Mouse (Mus musculus) forebrain, embryonic 14.5 days (tissue): ENCODE measurements around the gene Ciao1. TPM values are rescaled to one million over a fixed set of nuclear protein-coding genes. Genes with fewer than 3 reads are reported as not detected.
"Not testable (repeated sequence)": the region's sequence is repeated elsewhere in the genome, so short reads cannot be mapped to it uniquely, and the experiment has no call there.

Source experiments
- ATAC-seq: fragments of 200-750 bp; cut with Nextera tagmentation; 2 replicates; pipeline ENCODE4 v1.8.0; 2017; ENCODE audit warnings: mild to moderate bottlenecking, moderate library complexity
- DNase-seq: peaks from one replicate; pipeline ENCODE4 v3.0.0-alpha.2; 2015; ENCODE audit warnings: low spot score
- H3K27ac ChIP-seq: fragments of 300-500 bp; sonication (generic); 2 replicates; pipeline ENCODE4 v1.5.1; 2014; ENCODE audit warnings: low read depth, mild to moderate bottlenecking, control low read depth, low read length, moderate library complexity
- H3K27me3 ChIP-seq: fragments of 300-500 bp; sonication (generic); replicated peaks from 2 replicates; pipeline ENCODE4 v1.6.1; 2014; ENCODE audit warnings: low read length, control low read depth, mixed read lengths; ENCODE audit not compliant: control insufficient read depth, insufficient read depth
- H3K36me3 ChIP-seq: fragments of 300-500 bp; sonication (generic); 2 replicates; pipeline ENCODE4 v1.6.1; 2014; ENCODE audit warnings: low read length, control low read depth; ENCODE audit not compliant: control insufficient read depth, insufficient read depth
- H3K4me1 ChIP-seq: fragments of 300-500 bp; sonication (generic); 2 replicates; pipeline ENCODE4 v1.6.1; 2014; ENCODE audit warnings: antibody characterized with exemption, low read length, control low read depth; ENCODE audit not compliant: control insufficient read depth, insufficient read depth
- H3K4me2 ChIP-seq: fragments of 300-500 bp; sonication (generic); 2 replicates; pipeline ENCODE4 v1.6.1; 2014; ENCODE audit warnings: mild to moderate bottlenecking, control low read depth, low read length
- H3K4me3 ChIP-seq: fragments of 300-500 bp; sonication (generic); 2 replicates; pipeline ENCODE4 v1.5.1; 2014; ENCODE audit warnings: low read depth, low read length, control low read depth
- H3K9ac ChIP-seq: fragments of 300-500 bp; sonication (generic); 2 replicates; pipeline ENCODE4 v1.6.1; 2014; ENCODE audit warnings: mild to moderate bottlenecking, low read length, control low read depth, moderate library complexity
- H3K9me3 ChIP-seq: fragments of 300-500 bp; sonication (generic); replicated peaks from 2 replicates; pipeline ENCODE4 v1.6.1; 2016; ENCODE audit warnings: low read length, control low read depth, mixed read lengths; ENCODE audit not compliant: control insufficient read depth
- WGBS: fragments of 180-500 bp; shearing (Covaris S2); extraction: QIAGEN DNeasy Blood & Tissue Kit; methylation state at CpG from one replicate; pipeline ENCODE4 v1.1.7; 2014; 5-methylcytosine and 5-hydroxymethylcytosine counted together
- polyA plus RNA-seq: library from polyadenylated mRNA; unstranded; fragments of >200 nt; fragmentation: Nextera tagmentation; extraction: Ambion mirVana; gene quantifications from 2 replicates; pipeline ENCODE4 v1.2.1, GENCODE M21; 2014

Gene Ciao1
- polyA plus RNA-seq, 1 experiment from 2014 or later = 64.3 TPM

DNA sequence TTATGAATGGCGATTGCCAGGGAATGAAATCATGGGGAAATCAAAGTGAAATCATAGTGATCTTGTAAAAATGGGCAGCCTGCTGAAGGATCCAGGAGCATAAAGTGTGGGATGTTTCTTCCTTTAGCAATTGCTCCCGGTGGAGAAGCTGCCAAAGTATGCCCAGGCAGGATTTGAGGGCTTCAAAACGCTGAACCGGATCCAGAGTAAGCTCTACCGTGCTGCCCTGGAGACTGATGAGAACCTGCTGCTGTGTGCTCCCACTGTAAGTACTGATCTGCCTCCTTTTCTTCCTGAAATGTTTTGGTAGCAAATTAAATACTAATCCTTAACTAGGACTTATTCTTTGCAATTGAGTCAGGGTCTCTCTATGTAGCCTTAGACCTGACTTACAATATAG is 29.9 kb downstream of the Ciao1 start:
- no peak for DNase-seq
- Histone ChIP-seq H3K4me1 (no peaks in the 10 kb centered on the region), H3K4me3 (no peak overlapping the region), H3K9me3 (no peaks in the 10 kb centered on the region), H3K27ac (no peak overlapping the region), H3K36me3 (peaks cover 96% of the 10 kb centered on the region), H3K9ac (no peak overlapping the region), H3K4me2 (no peak overlapping the region), H3K27me3 (no peaks in the 10 kb centered on the region)
- 98% methylated on average over 5 of the region's 5 CpGs for WGBS
- ATAC-seq = no peak

DNA sequence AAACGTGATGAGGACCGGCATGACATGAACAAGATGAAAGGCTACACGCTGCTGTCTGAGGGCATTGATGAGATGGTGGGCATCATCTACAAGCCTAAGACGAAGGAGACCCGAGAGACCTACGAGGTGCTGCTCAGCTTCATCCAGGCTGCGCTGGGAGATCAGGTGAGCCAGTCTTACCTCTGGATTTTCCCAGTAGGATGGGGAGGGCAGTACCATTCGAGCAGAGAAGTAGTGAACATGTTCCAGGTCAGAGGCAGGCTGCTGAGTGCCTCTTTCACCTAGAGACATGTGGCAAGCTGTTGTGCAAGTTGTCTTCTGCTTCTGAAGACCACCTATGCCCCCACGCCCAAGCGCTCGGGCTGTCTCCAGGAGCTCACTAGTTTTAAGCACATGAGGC is 36.9 kb downstream of the Ciao1 start:
- no peak overlapping the region for H3K9ac ChIP-seq
- H3K4me2 ChIP-seq = no peak overlapping the region
- H3K27ac ChIP-seq = no peak overlapping the region
- ATAC-seq = no peak
- DNase-seq = no peak
- 96% methylated on average over 11 of the region's 11 CpGs for WGBS
- no peak overlapping the region for H3K4me3 ChIP-seq
- H3K36me3 ChIP-seq = peaks cover 58% of the 10 kb centered on the region
- no peaks in the 10 kb centered on the region for H3K27me3 ChIP-seq
- H3K4me1 ChIP-seq = peaks cover 7% of the 10 kb centered on the region
- no peaks in the 10 kb centered on the region for H3K9me3 ChIP-seq

DNA sequence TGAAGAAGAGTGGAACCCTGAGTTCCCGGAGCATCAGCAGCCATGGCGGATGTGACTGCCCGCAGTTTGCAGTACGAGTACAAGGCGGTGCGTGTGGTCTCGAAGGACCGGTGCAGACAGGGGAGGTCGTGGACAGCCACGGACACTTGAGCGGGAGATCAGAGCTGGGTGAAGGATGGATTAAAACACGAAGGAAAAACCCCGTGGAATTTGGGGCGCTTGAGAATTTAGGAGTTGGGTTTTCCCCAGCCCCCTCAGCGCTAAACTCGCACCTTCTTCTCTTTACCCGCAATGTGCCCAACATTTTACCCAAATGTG is 39.2 kb downstream of the Ciao1 start:
- Histone ChIP-seq H3K4me2 (peak overlapping the region; percentile 67), H3K27me3 (no peaks in the 10 kb centered on the region), H3K27ac (peak overlapping the region; percentile 67; the same call in 1 of the 2 replicates), H3K36me3 (peaks cover 36% of the 10 kb centered on the region), H3K9me3 (no peaks in the 10 kb centered on the region), H3K4me3 (peak overlapping the region; percentile 70), H3K9ac (peak overlapping the region; percentile 77), H3K4me1 (peaks cover 7% of the 10 kb centered on the region)
- no peak for ATAC-seq
- DNase-seq = no peak
- 0% methylated on average over 17 of the region's 17 CpGs for WGBS

DNA sequence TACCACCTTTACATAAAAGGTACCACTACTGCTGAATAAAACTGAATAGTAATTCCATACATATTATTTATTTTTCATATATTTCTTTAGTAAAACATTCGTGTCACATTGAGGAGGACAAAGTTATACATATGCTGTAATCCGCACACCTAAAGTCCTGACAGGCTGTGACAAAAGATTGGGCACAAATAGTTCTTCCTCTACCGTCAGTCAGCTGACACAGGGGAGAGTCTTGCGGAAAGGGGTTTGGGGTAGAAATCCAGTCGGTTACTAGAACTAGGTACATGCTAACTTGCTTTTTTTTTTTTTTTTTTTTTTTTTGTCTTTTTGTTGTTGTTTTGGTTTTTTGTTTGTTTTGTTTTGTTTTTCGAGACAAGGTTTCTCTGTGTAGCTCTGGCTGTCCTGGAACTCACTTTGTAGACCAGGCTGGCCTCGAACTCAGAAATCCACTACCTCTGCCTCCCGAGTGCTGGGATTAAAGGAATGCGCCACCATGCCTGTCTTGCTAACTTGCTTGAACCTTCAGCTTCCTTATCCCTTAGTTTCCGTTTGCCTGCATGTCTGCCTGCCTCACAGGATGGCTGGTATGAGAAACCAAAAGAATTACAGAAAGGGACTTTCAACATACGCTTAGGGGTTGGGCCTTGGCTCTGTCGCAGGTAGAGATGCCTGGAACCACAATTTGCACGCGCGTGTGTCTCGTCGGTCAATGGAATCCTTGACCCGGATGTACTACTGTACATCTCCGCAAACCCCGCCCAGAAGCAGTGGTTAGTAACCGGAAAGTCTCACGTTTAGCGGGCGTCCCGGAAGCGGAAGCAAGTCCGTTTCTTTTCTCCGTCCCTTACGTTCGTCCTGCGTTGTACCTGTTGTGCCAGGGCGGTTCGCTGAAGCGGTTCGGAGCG is 39.8 kb downstream of the Ciao1 start, which contains the start of the genes 1810024B03Rik and Snrnp200:
TSS of gene 1810024B03Rik (minus strand) at position 734 of the 905 bp plus-strand sequence.
TSS of gene Snrnp200 (plus strand) at position 840 of the 905 bp plus-strand sequence.
- DNase-seq = peak; percentile 99
- Histone ChIP-seq H3K36me3 (peaks cover 30% of the 10 kb centered on the region), H3K9me3 (no peaks in the 10 kb centered on the region), H3K27ac (peak within 1 kb of the TSS; percentile 67; the same call in 1 of the 2 replicates), H3K4me1 (peaks cover 7% of the 10 kb centered on the region), H3K4me3 (peak within 1 kb of the TSS; percentile 70), H3K9ac (peak within 1 kb of the TSS; percentile 77), H3K27me3 (no peaks in the 10 kb centered on the region), H3K4me2 (peak within 1 kb of the TSS; percentile 67)
- 12% methylated on average over 36 of the region's 36 CpGs for WGBS
- peak; percentile 99 for ATAC-seq

DNA sequence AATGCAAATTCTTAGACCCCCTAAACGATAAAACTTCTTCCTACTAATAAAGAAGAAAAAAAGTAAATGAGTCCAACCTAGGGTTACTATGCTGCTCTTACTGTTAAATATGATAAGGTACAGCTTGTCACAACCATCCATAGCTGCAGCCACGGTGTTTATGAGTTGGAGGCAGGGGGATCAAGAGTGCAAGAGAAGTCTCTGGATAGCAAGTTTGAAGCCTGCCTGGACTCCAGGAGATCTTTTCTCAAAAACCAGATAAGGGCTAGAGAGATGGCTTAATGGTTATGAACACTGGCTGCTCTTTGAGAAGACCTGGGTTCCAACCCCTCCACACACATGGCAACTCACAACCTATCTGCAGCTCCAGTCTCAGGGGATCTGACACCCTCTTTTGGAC is 40.7 kb downstream of the Ciao1 start:
- Histone ChIP-seq H3K9ac (no peak overlapping the region), H3K36me3 (peaks cover 23% of the 10 kb centered on the region), H3K4me1 (peaks cover 7% of the 10 kb centered on the region), H3K4me3 (no peak overlapping the region), H3K4me2 (no peak overlapping the region), H3K9me3 (no peaks in the 10 kb centered on the region), H3K27ac (no peak overlapping the region), H3K27me3 (no peaks in the 10 kb centered on the region)
- DNase-seq = no peak
- 96% methylated on average over 2 of the region's 2 CpGs for WGBS
- ATAC-seq = no peak

DNA sequence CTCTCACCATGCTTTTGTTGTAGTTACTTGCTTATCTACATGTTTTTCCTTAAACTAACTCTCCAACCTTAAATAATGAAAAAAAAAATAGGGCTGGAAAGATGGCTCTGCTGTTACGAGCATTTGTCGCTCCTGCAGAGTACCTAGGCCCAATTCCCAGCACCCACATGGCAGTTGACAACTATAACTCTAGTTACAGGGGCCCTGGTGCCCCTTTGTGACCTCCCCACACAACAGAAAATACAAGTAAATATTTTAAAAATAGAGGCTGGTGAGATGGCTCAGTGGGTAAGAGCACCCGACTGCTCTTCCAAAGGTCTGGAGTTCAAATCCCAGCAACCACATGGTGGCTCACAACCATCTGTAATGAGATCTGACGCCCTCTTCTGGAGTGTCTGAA is 41.7 kb downstream of the Ciao1 start:
- H3K4me2 ChIP-seq, H3K9me3 ChIP-seq, DNase-seq, H3K27me3 ChIP-seq, ATAC-seq, H3K4me3 ChIP-seq, H3K4me1 ChIP-seq, H3K27ac ChIP-seq, H3K9ac ChIP-seq: not testable (repeated sequence)
- H3K36me3 ChIP-seq = peaks cover 14% of the 10 kb centered on the region
- 91% methylated on average over 4 of the region's 4 CpGs for WGBS

DNA sequence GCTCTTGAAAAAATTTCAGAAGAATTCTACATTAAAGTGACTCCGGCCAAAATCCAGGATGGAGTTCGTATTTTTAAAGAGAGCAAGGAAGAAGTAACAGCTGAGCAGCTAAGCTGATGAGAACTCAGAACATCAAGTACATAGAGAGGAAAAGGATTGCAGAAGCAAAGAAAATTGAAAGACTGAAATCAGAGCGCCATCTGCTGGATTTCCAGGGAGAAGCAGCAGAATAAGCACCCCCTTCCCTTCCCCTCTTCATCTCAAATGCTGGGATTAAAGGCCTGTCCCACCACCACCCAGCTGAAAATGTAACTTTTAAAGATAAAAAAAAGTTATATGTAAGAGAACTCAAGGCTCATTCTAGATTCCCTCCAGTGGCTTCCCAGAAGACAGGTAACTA is 42.7 kb downstream of the Ciao1 start:
- no peak overlapping the region for H3K9ac ChIP-seq
- peaks cover 7% of the 10 kb centered on the region for H3K4me1 ChIP-seq
- H3K4me2 ChIP-seq = no peak overlapping the region
- 0 out of 2 replicates have a peak, but pooled peaks cover 6% of the 10 kb centered on the region for H3K36me3 ChIP-seq
- DNase-seq (peak; percentile 76), ATAC-seq (no peak)
- no peaks in the 10 kb centered on the region for H3K27me3 ChIP-seq
- no peaks in the 10 kb centered on the region for H3K9me3 ChIP-seq
- H3K4me3 ChIP-seq = no peak overlapping the region
- 31% methylated on average over 3 of the region's 3 CpGs for WGBS
- H3K27ac ChIP-seq = no peak overlapping the region
